Mouse (Mus musculus) lung, postnatal 0 days (tissue): ENCODE results near the gene St6galnac3.

Experiments used
- CTCF ChIP-seq: IDR thresholded peaks from 2 replicates; pipeline ENCODE4 v1.5.1; 2016; ENCODE audit warnings: antibody characterized with exemption, mild to moderate bottlenecking
- EP300 ChIP-seq: IDR thresholded peaks from 2 replicates; pipeline ENCODE4 v1.6.1; 2016; ENCODE audit warnings: antibody characterized with exemption, mild to moderate bottlenecking, control low read depth

DNA sequence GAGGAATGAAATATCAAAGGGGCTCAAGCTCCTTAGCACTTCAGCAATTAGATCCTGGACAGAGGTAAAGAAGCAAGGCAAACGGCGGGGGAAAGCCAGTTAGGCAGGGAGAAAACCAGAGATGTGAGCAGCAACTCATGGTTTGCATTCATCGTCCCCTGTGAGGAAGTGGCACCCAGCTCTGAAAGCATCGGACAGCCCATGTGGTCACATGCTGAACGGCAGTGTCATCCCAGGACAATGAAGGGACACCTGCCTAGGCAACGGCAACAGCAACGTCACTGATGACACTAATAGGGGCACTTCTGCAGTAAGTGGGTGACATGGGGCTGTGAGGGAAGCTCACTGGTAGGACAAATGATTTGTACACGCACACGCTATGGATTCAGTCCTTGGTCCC is 249.1 kb downstream of the St6galnac3 start:
- TF ChIP-seq EP300 (no peak), CTCF (no peak)
